Mouse (Mus musculus) megakaryocyte, embryonic 14.5 days (primary cell): ENCODE results near the gene Col24a1. TPM values are rescaled to one million over a fixed set of nuclear protein-coding genes. Genes with fewer than 3 reads are reported as not detected.

ENCODE experiments used
- H3K27me3 ChIP-seq: replicated peaks from 2 replicates; pipeline ENCODE3; 2012; ENCODE audit warnings: inconsistent platforms
- H3K36me3 ChIP-seq: replicated peaks from 2 replicates; pipeline ENCODE3; 2012; ENCODE audit warnings: low read length, inconsistent platforms, mixed read lengths
- H3K4me1 ChIP-seq: 2 replicates; pipeline ENCODE4 v1.6.1; 2012; ENCODE audit warnings: inconsistent platforms
- H3K4me3 ChIP-seq: replicated peaks from 2 replicates; pipeline ENCODE3; 2012; ENCODE audit warnings: moderate library complexity, mild to moderate bottlenecking, inconsistent platforms
- H3K9me3 ChIP-seq: 2 replicates; pipeline ENCODE4 v1.6.1; 2012; ENCODE audit warnings: inconsistent platforms
- FLI1 ChIP-seq: IDR thresholded peaks from 2 replicates; pipeline ENCODE4 v1.6.1; 2012; ENCODE audit warnings: low read length, inconsistent platforms, mixed read lengths
- GATA1 ChIP-seq: IDR thresholded peaks from 3 replicates; pipeline ENCODE4 v1.6.1; 2012; ENCODE audit warnings: mixed read lengths, low read length, inconsistent platforms, borderline replicate concordance
- polyA plus RNA-seq: library from polyadenylated mRNA; stranded (reverse); fragments of >175 nt; gene quantifications from 2 replicates; pipeline ENCODE4 v1.2.3, GENCODE M21; 2012; ENCODE audit warnings: low replicate concordance; ENCODE audit not compliant: insufficient read depth

Col24a1 gene
- not detected in 2 replicates for polyA plus RNA-seq

- H3K4me3 ChIP-seq, result peak within 1 kb of the TSS; percentile 50
- TF ChIP-seq FLI1 (no peak), GATA1 (no peak)
- peaks cover 9% of the 10 kb centered on the region; the same call in 1 of the 2 replicates for H3K9me3 ChIP-seq
- H3K36me3 ChIP-seq, result no peaks in the 10 kb centered on the region
- H3K4me1 ChIP-seq, result peaks cover 9% of the 10 kb centered on the region; the same call in 1 of the 2 replicates
- H3K27me3 ChIP-seq, result peaks cover 25% of the 10 kb centered on the region
Measured at GRCm38 (mm10) chr3:145292337-145293134, at the start of gene Col24a1. TSS of gene Col24a1 (plus strand) at chr3:145292472.

GRCm38 (mm10) chr3:145248040-145248439, 44.2 kb upstream of the Col24a1 start:
- H3K27me3 ChIP-seq, result no peaks in the 10 kb centered on the region
- TF ChIP-seq GATA1 (no peak), FLI1 (no peak)
- H3K9me3 ChIP-seq, result no peaks in the 10 kb centered on the region
- H3K4me3 ChIP-seq, result no peak overlapping the region
- no peaks in the 10 kb centered on the region for H3K36me3 ChIP-seq
- no peaks in the 10 kb centered on the region for H3K4me1 ChIP-seq

- Histone ChIP-seq H3K36me3 (no peaks in the 10 kb centered on the region), H3K4me1 (no peaks in the 10 kb centered on the region), H3K27me3 (no peaks in the 10 kb centered on the region), H3K4me3 (no peak overlapping the region), H3K9me3 (no peaks in the 10 kb centered on the region)
- TF ChIP-seq GATA1 (no peak), FLI1 (no peak)
Measured at GRCm38 (mm10) chr3:145253066-145253465, 39.2 kb upstream of the Col24a1 start.

- Histone ChIP-seq H3K27me3 (no peaks in the 10 kb centered on the region), H3K9me3 (no peaks in the 10 kb centered on the region), H3K36me3 (no peaks in the 10 kb centered on the region), H3K4me1 (no peaks in the 10 kb centered on the region), H3K4me3 (no peak overlapping the region)
- no peak for TF ChIP-seq GATA1
- TF ChIP-seq FLI1, result no peak
Measured at GRCm38 (mm10) chr3:145254764-145255396, 37.4 kb upstream of the Col24a1 start.

GRCm38 (mm10) chr3:145256647-145257046, 35.6 kb upstream of the Col24a1 start:
- no peak overlapping the region for H3K4me3 ChIP-seq
- no peaks in the 10 kb centered on the region for H3K27me3 ChIP-seq
- TF ChIP-seq FLI1 (no peak), GATA1 (no peak)
- no peaks in the 10 kb centered on the region for H3K9me3 ChIP-seq
- no peaks in the 10 kb centered on the region for H3K4me1 ChIP-seq
- no peaks in the 10 kb centered on the region for H3K36me3 ChIP-seq

GRCm38 (mm10) chr3:145259678-145260077, 32.6 kb upstream of the Col24a1 start:
- H3K4me3 ChIP-seq, result no peak overlapping the region
- no peaks in the 10 kb centered on the region for H3K27me3 ChIP-seq
- H3K4me1 ChIP-seq, result no peaks in the 10 kb centered on the region
- no peaks in the 10 kb centered on the region for H3K36me3 ChIP-seq
- peaks cover 6% of the 10 kb centered on the region; the same call in 1 of the 2 replicates for H3K9me3 ChIP-seq
- TF ChIP-seq FLI1 (no peak), GATA1 (no peak)

- peaks cover 6% of the 10 kb centered on the region; the same call in 1 of the 2 replicates for H3K9me3 ChIP-seq
- H3K27me3 ChIP-seq, result no peaks in the 10 kb centered on the region
- H3K36me3 ChIP-seq, result no peaks in the 10 kb centered on the region
- TF ChIP-seq GATA1 (no peak), FLI1 (no peak)
- no peak overlapping the region for H3K4me3 ChIP-seq
- H3K4me1 ChIP-seq, result no peaks in the 10 kb centered on the region
Measured at GRCm38 (mm10) chr3:145263131-145263530, 29.1 kb upstream of the Col24a1 start.

- Histone ChIP-seq H3K27me3 (no peaks in the 10 kb centered on the region), H3K4me3 (no peak overlapping the region), H3K9me3 (0 out of 2 replicates have a peak, but pooled peaks cover 3% of the 10 kb centered on the region), H3K4me1 (no peaks in the 10 kb centered on the region), H3K36me3 (no peaks in the 10 kb centered on the region)
- no peak for TF ChIP-seq GATA1
- no peak for TF ChIP-seq FLI1
Measured at GRCm38 (mm10) chr3:145268066-145268465, 24.2 kb upstream of the Col24a1 start.

GRCm38 (mm10) chr3:145274191-145274590, 18.1 kb upstream of the Col24a1 start:
- H3K9me3 ChIP-seq, result no peaks in the 10 kb centered on the region
- no peak overlapping the region for H3K4me3 ChIP-seq
- TF ChIP-seq GATA1 (no peak), FLI1 (no peak)
- no peaks in the 10 kb centered on the region for H3K27me3 ChIP-seq
- no peaks in the 10 kb centered on the region for H3K4me1 ChIP-seq
- no peaks in the 10 kb centered on the region for H3K36me3 ChIP-seq

- no peaks in the 10 kb centered on the region for H3K36me3 ChIP-seq
- H3K9me3 ChIP-seq, result peaks cover 9% of the 10 kb centered on the region; the same call in 1 of the 2 replicates
- TF ChIP-seq FLI1, result no peak
- no peak for TF ChIP-seq GATA1
- no peak overlapping the region for H3K4me3 ChIP-seq
- H3K4me1 ChIP-seq, result peaks cover 9% of the 10 kb centered on the region; the same call in 1 of the 2 replicates
- H3K27me3 ChIP-seq, result peaks cover 25% of the 10 kb centered on the region
Measured at GRCm38 (mm10) chr3:145293207-145293606, 935 bp downstream of the Col24a1 start.
